Mouse (Mus musculus): Measurements from ENCODE around the gene Tmem144.

Gene Tmem144

DNA sequence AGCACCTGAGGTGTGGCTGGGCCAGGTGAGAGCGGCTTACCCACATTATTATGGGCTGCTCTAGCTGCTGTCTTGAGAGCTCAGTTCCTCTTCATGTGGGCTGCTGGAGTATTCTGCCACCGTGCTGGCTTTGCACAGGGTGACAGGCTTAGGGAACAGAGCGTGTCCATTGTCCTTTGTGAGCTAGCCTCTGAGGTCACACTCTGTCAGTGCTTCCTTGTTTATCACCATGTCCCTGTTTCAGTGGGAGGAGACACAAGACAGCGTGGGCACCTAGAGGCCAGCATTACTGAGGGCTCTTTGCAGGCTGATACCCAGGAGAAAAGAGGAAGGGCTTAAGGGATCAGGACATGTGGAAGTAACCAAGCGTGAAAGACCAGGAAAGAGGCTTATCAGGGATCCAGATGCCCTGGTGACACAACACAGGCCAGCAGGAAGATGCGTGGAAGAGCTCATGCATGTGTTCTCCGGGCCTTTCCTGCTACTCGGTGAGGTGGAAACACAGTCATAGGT is at the start of gene Tmem144:
Gene Tmem144 (minus strand): TSS at position 120 of the 513 bp plus-strand sequence.
- DNase-seq: no peak

DNA sequence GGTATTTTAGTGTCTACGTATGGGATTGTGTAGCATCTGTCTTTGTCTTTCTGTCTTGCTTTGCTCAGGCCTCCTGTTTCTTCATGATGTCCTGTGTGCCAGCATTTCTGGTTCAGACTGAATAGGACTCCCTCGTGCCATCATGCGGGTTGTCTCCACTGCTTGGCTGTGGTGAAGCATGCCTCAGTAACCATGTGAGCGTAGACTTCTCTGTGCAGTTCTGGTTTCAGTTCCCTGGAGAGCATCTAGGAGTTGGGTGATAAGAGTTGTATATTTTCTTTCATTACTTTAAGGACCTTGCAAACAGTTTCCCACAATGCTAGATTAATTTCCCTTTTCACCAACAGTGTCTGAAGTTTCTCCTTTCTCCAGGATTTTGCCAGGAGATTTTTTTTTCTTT is 49.2 kb upstream of the Tmem144 start:
- DNase-seq: no peak

DNA sequence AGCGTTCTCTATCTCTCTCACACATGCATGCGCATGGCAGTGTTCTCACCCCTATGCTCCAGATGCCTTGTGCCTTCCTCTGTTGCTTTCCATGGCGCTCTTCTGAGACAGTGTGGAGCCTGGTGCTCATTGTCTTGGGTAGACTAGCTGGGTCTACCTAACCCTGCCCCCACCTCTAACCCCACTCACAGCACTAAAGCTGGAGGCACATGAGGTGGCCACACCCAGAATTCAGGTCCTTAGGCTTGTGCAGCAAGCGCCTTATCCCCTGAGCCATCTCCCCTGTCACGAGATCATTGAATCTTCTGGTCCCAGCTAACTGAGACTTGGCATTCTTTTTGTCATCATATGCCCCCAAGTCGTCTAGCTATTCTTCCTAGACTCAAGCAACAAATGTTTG is 48.7 kb upstream of the Tmem144 start:
- no peak for DNase-seq

DNA sequence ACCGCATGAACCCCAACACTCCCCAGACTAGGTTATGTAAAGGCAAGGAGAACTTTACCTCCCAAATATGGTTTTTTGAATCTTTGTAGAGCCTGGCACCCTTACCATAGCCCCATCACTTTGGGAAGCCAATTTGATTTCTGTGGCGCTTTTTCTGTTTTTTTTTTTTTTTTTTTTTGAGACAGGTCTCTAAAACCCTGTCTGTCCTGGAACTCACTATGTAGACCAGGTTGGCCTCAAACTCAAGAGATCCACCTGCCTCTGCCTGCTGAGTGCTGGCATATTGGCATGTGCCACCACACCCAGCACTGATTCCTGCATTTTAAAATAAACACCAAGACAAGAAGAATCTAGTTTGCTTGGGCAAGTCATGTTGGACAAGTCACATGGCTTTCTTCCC is 47.9 kb upstream of the Tmem144 start:
- DNase-seq: no peak

DNA sequence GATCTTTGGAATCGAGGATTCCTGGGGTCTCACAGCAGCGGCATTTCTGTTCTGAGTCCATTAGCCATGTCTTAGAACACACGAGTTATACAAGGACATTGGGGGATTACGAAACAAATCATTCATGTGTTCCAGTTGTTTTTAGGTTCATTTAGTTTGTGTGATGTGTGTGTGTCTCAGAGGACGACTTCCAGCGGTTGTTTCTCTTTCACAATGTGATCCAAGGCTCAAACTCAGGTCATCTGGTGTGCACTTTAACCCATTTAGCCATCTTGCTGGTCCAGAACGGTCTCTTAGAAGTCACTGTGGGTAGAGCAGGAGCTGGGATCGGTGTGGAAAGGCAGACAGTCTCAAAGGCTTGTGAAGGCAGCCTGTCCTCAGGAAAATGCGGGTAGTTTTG is 47.3 kb upstream of the Tmem144 start:
- no peak for DNase-seq

DNA sequence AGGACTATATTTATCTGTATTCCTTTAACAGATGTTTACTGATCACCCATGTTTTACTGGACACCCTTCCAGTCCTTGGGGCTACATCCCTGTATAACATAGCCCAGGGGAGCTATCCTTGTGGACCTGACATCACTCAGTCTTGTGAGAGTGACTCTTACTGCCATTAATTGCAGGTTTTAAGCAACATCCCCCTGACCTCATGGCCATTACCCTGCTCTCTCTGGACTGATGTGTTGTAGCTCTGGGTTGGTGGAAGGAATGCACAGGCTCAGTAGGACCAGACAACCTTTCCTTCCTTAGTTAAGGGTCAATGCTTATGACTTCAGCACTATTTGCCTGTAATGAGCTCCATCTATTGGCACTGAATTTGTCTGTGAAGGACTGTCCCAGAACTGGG is 45.9 kb upstream of the Tmem144 start:
- no peak for DNase-seq

DNA sequence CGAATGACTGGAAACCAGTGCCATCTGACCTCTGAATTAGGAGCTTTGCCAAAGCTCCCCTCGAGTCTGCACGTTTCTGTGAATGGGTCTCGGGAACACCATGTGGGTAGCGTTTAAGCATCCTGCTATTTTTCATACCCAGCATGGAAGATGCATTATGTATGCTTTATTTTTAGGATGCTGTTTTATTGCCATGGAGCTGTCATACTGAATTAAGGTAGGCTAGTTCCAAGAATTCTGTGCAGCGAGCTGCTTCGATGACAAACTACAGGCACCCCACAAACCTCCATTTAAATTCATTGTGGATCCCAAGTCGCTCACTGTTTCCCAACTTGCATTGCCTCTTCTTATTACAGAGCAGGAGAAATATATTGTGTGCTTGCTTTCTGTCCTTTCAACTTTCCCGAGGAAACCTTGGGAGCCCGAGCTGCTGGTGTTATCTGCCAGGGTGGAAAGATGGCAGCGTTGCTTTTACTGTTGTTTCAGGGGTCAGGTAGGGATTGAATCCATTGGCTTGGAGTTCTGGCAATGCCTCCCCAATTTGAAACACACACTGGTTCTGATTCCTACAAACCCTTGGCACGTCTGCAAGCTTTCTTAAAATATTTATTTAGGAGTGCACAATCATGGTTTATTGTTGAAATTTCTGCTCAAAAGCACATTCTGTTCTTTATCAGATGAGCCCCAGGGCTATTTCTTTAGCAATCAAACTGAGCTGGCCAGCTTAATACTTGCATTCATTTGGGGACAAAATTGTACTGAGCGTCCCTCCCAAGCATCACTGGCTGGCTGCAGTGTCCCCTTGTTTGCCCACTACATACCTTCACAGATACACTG is 45.2 kb upstream of the Tmem144 start:
- DNase-seq: peak; percentile 42 to 63

DNA sequence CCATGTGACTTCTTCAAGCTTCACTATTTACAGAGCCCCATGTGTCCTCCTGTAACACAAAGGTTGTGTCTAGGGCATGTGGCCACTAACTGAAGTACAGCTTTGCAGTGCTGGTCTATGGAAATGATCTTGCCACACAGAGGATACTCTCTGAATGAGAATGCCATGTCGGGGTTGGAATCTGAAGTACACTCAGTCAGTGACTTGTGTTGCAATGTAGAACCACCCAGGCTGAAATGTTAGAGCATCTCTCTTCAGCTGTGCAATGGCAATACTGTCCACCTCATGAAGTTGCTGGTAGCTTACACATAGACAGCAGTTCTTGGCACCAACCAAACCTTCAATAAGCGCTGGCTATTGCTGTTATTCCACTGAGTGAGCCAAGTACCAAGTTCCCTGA is 35.4 kb upstream of the Tmem144 start:
- no peak for DNase-seq

DNA sequence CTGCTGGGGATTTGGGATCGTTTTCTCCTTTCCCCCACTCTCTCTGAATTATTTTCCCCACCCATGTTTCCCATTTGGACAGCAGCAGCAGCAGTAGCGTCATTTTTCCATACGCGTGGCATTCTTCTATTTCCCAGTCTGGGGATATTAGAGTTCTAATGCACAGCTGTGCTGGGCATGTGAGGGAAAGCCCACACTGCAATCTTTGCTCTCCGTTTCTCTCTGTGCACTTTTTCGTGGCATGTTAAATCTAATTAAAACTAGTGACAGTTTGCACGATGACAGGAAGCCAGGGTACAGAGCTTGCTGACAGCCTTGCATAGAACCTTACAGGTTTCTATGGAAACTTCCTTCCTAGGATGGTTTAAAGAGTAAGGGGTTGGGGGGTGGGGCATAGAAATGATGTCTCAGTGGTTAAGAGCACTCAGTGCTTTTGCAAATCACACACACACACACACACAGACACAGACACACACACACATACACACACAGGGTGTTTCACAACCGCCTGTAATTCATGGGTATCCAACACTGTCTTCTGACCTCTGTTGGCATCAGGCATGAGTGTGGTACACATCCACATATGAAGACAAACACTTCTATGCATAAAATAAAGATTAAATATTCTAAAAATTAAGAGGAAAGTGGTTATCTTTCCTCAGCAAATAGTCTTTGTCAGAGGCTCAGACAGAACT is 34.7 kb upstream of the Tmem144 start:
- DNase-seq: no peak

DNA sequence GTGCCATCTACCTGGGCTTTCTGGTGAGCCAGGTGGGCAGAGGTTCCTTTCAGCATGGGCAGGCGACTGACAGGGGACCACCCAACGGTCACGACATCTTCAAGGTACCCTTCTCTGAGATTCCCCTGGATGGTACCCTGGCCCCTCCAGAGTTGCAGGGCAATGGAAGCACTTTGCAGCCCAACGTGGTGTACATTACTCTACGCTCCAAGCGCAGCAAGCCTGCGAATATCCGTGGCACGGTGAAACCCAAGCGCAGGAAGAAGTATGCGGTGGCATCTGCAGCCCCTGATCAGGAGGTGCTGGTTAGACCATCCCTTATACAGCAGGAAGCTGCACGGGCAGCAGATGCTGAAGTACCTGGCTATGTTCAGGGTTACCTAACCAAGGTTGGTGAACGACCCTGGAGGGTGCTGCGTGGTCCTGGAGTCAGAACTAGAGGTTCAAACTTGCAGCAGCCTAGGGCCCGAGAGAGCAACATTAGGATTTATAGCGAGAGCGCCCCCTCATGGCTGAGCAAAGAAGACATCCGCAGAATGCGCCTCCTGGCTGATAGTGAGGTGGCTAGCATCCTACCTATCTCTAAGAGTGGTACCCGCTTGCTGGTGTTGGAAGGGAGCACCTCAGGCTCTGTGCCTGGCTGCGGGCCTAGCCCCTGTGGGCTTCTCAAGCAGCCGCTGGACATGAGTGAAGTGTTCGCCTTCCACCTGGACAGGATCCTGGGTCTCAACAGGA is 34.0 kb upstream of the Tmem144 start:
- DNase-seq: peak; percentile 70 to 78

DNA sequence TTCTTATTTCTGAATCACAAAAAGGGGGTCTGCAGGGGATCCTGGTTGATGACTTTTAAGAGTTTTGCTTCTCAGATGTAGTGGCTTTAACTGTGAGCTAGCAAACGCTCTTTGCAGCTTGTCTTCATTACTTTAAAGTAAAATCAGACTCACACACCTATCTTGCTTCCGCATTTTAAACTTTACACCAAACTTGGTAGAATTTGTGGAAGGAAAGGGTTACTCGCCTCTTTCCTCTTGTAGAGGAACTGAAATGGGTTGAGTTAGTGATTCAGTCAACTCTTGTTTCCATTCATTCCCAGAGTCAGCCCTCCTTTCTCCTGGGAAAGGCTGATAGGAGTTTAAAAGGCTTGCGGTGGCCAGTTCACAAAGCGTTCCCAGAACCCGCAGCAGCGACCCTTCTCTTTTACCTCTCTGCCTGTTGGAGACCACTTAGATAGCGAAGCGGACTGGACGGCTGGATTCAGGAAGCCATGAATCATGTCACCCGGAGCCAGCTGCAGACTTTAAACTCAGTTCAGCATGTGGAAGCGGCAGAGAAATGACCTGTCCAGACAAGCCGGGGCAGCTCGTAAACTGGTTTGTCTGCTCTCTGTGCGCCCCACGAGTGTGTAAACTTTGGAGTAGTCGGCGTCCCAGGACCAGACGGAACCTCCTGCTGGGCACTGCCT is 33.2 kb upstream of the Tmem144 start:
- no peak for DNase-seq

DNA sequence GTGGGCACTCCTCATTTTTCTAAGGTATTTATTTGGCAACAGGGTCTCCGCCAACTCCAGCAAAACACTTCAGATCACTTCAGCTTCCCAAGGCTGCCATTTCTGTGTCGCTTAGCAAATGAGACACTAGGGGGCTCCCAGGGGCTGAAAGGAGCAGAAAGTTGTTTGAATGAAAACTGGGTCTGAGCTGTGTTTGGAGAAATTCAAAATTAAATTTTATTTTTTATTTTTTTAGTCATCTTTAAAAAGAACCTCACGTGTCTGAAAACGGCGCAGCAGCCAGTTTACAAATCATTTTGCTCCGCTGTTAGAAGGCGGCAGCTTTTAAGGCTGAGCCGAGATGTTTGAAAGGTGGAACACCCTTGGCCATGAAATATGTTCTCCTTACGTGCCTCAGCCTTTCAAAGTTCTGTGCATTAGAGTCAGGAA is 32.2 kb upstream of the Tmem144 start:
- peak; percentile 77 to 80 for DNase-seq

DNA sequence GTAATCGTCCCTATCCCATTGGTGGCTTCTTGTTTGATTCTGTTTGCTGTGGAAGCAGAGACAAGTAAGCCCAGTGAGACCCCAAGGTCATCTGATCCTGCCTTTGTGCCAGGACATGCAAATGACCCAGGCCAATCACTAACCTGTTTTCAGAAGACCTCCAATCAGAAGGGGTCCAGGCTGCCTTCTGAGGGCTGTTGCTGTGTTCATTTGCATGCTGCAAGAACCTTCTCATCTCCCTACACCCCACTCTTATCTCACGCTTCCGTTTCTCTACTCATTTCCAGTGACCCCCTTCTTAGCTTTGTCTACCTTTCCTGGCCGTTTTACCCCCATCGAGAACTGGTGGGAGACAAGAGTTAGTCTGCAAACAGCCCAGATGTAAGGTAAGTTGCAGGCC is 31.7 kb upstream of the Tmem144 start, which contains the start of gene Fam198b:
Gene Fam198b (plus strand): TSS at position 229 of the 400 bp plus-strand sequence.
- DNase-seq: no peak

DNA sequence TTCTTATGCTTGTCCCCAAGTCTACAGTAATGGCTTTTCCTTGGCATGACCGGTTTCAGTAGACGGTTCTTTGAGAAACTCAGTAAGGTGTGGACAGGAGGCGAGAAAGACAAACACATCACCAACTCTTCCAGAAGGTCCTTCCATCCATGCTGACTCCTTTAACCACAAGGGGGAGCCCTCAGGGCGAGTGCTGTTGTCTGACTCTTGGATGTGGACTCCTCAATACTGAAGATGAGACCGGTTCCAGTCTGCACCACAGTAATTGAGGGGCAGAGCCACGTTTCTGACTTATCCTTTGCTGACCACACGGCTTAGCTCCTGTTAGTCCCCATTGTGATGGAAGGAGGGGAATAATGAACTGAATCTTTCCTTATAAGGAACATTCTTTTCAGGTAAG is 30.5 kb upstream of the Tmem144 start:
- peak; percentile 85 to 89 for DNase-seq

DNA sequence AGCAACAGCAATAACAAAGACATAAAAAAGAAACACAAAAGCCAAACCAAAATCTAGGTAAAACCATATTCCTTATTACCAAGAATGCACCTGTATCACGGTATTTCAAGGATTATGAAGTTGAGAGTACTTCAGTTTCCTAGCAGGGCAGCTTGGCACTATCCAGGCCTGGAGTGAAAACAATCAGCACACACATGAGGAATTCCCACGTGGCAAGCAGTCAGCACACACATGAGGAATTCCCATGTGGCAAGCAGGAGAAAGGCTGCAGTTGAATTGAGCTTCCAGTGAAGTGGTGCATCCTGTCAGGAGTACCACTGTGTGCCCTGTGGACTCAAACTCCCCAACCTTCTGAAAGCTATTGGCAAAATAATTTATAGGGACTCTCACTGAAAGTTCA is 29.1 kb upstream of the Tmem144 start:
- DNase-seq: no peak

DNA sequence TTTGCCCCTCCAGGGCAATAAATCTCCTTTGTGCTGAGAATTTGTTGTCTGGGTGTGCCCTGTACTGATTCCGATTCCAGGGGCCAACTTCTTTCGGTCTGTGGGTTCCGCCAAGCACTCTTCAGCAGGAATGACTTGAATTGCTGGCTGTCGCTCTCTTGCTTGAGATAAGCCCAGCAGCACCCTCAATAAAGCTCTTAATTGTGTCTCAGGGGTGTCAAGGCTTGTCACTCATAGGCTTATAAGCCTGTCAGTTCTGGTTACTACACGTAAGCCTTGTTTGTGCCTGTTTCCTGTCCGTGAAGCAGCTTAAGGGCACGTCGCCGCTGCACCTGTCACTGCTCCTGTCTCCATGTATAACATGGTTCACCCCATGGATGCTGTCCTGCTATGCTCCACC is 26.7 kb upstream of the Tmem144 start:
- no peak for DNase-seq

DNA sequence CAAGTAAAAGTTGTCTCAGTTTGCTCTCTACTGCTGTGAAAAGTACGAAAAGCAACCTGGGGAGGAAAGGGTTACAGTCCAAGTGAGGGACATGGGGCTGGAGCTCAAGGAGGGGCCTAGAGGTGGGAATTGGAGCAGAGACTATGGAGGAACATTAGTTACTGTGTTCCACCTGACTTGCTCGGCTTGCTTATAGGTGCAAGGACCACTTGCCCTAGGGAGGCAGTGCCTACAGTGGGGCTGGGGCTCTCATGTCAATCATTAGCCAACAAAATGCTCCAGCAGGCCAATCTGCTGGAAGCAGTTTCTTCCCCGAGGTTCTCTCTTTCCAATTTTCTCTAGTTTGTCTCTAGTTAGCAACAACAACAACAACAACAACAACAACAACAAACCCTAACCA is 25.8 kb upstream of the Tmem144 start:
- no peak for DNase-seq

DNA sequence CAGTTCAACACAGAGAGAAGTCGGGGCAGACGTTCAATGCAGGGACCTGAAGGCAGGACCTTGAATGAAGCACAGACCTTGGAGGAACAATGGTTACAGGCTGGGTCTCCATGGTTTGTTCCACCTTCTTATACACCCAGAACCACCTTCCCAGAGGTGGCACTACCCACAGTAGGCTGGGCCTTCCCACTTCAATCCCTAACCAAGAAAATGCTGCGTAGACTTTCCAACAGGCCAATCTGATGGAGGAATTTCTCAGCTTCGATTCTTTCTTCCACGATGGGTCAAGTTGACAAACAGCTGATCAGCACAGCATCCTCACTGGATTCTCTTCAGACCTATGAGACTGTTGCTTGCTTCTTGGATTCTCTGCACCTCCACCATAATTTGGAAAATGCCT is 22.9 kb upstream of the Tmem144 start:
- DNase-seq: no peak

DNA sequence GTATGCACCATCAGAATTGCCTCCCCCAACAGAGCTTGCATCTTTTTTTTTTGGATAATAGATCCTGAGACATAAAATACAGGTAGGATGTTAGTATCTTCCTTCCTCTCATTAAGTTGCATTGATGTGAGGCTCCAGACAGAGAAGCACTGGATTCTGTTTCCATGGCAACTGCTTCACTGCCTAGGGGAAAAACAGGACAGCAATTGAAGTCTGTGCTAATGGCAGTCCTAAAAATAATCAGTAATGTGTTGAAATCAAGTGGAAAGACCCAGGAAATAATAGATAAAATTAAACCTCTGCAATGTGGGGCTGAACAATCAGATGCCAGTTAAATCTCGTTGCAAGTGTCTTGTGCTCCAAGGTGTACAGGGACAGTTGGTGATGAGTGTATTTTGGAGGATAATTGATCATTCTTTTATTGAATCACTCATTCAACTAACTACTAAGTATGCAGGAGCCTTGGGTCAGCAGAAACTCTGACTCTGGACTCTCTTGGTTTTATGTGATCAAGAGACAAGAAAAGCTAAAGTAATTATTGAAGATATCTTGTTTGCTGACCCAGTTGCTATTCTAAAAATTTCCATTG is 14.6 kb upstream of the Tmem144 start:
- DNase-seq: peak; percentile 54 to 57

DNA sequence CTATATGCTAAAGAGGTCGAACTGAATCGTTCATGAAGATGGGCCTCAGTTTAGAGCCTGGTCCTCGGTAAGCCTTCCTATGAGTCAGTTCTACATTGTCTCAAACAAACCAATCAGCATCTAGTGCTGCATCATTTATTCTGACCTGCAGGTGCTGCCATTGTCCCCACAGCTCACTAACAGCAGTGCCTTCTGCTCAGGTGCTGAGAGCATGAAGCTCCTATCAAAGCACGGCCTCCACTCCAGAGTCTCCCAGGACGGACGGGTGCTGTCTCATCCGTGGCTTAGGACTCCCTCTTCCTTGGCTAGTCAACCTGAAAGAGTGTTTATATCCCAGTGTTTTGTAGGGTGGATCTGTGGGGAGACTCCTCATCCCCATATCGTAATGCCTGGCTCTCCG is 14.0 kb upstream of the Tmem144 start:
- peak; percentile 32 to 44 for DNase-seq

DNA sequence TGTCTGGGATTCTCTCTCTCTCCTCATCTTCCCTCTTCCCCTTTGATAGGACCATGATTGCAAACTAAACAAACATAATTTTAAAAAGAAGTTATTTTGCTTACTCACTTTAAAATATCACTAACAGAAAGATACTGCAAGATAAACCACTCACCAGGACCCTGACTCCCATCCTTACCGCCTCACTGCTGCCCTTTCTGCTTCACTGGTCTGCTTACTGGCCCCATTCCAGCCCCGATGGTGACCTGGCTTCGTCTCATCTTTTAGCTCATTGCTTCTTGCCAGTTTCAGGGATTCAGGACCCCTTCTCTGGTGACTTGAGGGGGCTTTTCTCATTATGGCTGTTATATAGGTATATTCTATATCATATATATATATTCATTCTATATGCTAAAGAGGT is 13.5 kb upstream of the Tmem144 start:
- peak; percentile 92 to 93 for DNase-seq

DNA sequence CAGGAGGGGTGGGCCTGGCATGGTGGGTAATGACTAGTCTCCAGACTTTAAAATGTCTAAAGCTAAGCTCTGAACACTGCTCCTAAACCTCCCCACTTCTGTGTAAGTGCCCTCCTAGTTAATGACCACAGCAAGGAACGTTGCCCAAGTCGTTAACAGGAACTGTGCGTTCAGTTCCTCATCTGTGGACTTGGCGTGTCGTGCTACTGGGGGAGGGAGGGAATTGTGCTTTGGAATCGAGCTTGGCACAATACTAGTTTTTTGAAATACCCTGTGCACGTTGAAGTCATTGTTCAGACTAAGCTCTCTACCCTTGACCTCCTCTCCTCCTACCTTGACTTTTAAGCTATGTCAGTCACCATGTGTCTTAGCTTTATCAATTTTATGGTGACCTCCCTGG is 12.3 kb upstream of the Tmem144 start:
- DNase-seq: peak in 1 of 2 experiments; percentile 60
